Mouse (Mus musculus) cerebellum, adult 2 months (tissue): ENCODE measurements at regions not wholly inside any gene's neighbourhood (a gene's known extent, or its start where the extent isn't known, plus 50 kb on each side); places are given as distances from the start of the nearest gene placed in this dataset.

Experiments
- CTCF ChIP-seq: fragments of 200-500 bp; IDR thresholded peaks from 2 replicates; pipeline ENCODE4 v1.5.1; 2011; ENCODE audit warnings: low read depth, mild to moderate bottlenecking, control low read depth, low read length, moderate library complexity, borderline replicate concordance; ENCODE audit not compliant: insufficient read depth
- POLR2A ChIP-seq: fragments of 200-500 bp; IDR thresholded peaks from 2 replicates; pipeline ENCODE4 v1.6.1; 2011; ENCODE audit warnings: low read length, control low read depth, borderline replicate concordance; ENCODE audit not compliant: insufficient read depth

DNA sequence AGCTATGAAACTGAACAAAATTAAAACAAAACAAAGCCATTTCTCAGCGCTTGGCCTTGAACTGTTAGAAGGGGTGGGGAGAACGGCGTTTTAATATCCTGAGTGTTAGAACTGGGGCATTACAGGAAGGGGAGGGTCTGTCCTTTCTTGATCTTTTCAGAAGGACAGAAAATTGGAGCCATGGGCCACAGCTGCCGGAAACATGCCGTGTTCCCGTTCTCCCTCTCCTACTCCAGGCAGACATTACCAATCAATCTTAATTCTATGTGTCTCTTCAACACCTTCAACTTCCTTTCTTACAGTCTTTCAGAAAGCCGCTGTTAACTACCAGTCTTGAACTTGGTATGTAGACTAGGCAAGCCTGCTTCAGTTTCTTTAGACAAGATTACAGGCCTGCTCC is 134.7 kb downstream of the Zfp365 start:
- no peak for TF ChIP-seq CTCF
- TF ChIP-seq POLR2A = no peak
